Mouse (Mus musculus) embryonic facial prominence, embryonic 14.5 days (tissue): ENCODE results near the gene Clip2. TPM values are rescaled to one million over a fixed set of nuclear protein-coding genes. Genes with fewer than 3 reads are reported as not detected.
A peak's percentile ranks its signal among the peaks of the same experiment; 100 is the strongest.

ENCODE experiments used
- ATAC-seq: fragments of 200-750 bp; cut with Nextera tagmentation; 2 replicates; pipeline ENCODE4 v1.8.0; 2017; ENCODE audit warnings: low read depth, moderate number of reproducible peaks, moderate TSS enrichment
- DNase-seq: peaks from one replicate; pipeline ENCODE4 v3.0.0-alpha.2; 2015; ENCODE audit warnings: low spot score
- H3K27ac ChIP-seq: fragments of 300-500 bp; sonication (generic); replicated peaks from 2 replicates; pipeline ENCODE4 v1.5.1; 2014; ENCODE audit warnings: low read depth, mild to moderate bottlenecking, low read length, moderate library complexity
- H3K27me3 ChIP-seq: fragments of 300-500 bp; sonication (generic); replicated peaks from 2 replicates; pipeline ENCODE4 v1.6.1; 2014; ENCODE audit warnings: low read length; ENCODE audit not compliant: control insufficient read depth, insufficient read depth
- H3K36me3 ChIP-seq: fragments of 300-500 bp; sonication (generic); 2 replicates; pipeline ENCODE4 v1.6.1; 2014; ENCODE audit warnings: low read length, mixed read lengths; ENCODE audit not compliant: control insufficient read depth, insufficient read depth
- H3K4me1 ChIP-seq: fragments of 300-500 bp; sonication (generic); 2 replicates; pipeline ENCODE4 v1.6.1; 2014; ENCODE audit warnings: antibody characterized with exemption, low read length; ENCODE audit not compliant: control insufficient read depth, insufficient read depth
- H3K4me2 ChIP-seq: fragments of 300-500 bp; sonication (generic); 2 replicates; pipeline ENCODE4 v1.6.1; 2014; ENCODE audit warnings: low read depth, mild to moderate bottlenecking, low read length, moderate library complexity, mixed read lengths
- H3K4me3 ChIP-seq: fragments of 300-500 bp; sonication (generic); 2 replicates; pipeline ENCODE4 v1.5.1; 2014; ENCODE audit warnings: low read depth, mild to moderate bottlenecking, low read length
- H3K9ac ChIP-seq: fragments of 300-500 bp; sonication (generic); 2 replicates; pipeline ENCODE4 v1.6.1; 2014; ENCODE audit warnings: low read depth, mild to moderate bottlenecking, low read length, moderate library complexity, mixed read lengths
- H3K9me3 ChIP-seq: fragments of 300-500 bp; sonication (generic); 2 replicates; pipeline ENCODE4 v1.6.1; 2016; ENCODE audit warnings: low read length; ENCODE audit not compliant: control insufficient read depth
- WGBS: fragments of 180-500 bp; shearing (Covaris S2); extraction: QIAGEN DNeasy Blood & Tissue Kit; methylation state at CpG from one replicate; pipeline ENCODE4 v1.1.7; 2014; 5-methylcytosine and 5-hydroxymethylcytosine counted together
- polyA plus RNA-seq: library from polyadenylated mRNA; unstranded; fragments of >200 nt; fragmentation: Nextera tagmentation; extraction: Ambion mirVana; gene quantifications from 2 replicates; pipeline ENCODE4 v1.2.1, GENCODE M21; 2014

Gene Clip2
- polyA plus RNA-seq, 1 experiment from 2014 or later: 4.1 TPM

DNA sequence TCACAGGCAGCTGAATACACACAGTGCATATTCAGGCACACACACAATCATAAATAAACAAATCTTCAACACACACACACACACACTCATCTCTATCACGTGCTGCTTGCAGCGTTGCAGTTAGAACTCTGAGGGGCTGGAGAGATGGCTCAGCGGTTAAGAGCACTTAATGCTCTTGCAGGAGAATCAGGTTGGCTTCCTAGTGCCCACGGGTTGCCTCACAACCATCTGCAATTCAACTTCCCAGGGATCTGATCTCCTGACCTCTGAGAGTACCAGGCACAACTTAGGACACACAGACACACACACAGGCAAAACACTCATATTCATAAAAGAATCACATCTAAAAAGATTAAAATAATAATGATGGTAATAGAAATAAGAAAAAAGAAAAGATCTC lies 56.4 kb downstream of the Clip2 start:
- WGBS: 82% methylated on average over 4 of the region's 4 CpGs
- no peaks in the 10 kb centered on the region for H3K27me3 ChIP-seq
- ATAC-seq (no peak), DNase-seq (no peak)
- H3K36me3 ChIP-seq: peaks cover 74% of the 10 kb centered on the region
- no peaks in the 10 kb centered on the region for H3K9me3 ChIP-seq
- no peak overlapping the region for H3K4me2 ChIP-seq
- no peaks in the 10 kb centered on the region for H3K4me1 ChIP-seq
- no peak overlapping the region for H3K27ac ChIP-seq
- H3K4me3 ChIP-seq: no peak overlapping the region
- no peak overlapping the region for H3K9ac ChIP-seq

DNA sequence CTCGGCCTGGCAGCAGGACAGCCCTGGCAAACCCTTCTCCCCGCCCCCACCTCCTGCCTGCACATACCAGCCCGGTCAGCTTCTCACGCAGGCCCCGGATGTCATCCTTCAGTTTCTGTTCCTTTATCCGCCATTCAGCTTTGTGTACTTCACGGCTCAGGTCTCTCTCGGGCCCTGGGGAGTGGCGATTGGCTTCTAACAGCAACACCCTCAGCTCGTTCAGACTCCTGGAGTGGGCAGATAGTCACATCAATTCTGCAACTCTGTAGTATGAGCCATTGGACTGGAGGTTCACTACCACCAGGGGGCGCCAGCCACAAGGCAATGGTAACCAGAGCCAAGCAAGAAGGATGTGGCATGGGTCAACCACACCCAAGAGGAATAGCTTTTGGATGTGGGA lies 58.1 kb downstream of the Clip2 start:
- no peaks in the 10 kb centered on the region for H3K9me3 ChIP-seq
- H3K27ac ChIP-seq: no peak overlapping the region
- WGBS: 61% methylated on average over 11 of the region's 11 CpGs
- H3K27me3 ChIP-seq: no peaks in the 10 kb centered on the region
- no peak overlapping the region for H3K4me2 ChIP-seq
- DNase-seq: peak; percentile 85
- H3K4me1 ChIP-seq: no peaks in the 10 kb centered on the region
- ATAC-seq: peak; percentile 67; the same call in 1 of the 2 replicates
- no peak overlapping the region for H3K4me3 ChIP-seq
- no peak overlapping the region for H3K9ac ChIP-seq
- peaks cover 79% of the 10 kb centered on the region for H3K36me3 ChIP-seq

DNA sequence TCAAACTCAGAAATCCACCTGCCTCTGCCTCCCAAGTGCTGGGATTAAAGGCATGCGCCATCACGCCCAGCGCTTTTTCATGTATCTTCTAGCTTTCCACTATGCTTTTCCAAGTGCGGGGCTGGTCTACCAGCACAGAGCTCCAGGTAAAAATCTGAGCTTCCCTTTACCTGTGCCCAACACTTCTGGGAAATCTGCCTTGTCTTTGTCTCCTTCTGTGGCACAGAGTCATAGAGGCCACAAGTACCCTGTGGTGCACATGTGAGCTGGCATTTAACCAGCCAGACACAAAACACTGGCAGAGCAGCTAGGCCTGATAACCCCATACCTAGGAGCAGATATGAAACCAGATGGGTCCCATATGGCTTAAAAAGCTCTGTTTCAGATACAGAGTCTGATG lies 59.3 kb downstream of the Clip2 start:
- H3K27ac ChIP-seq: no peak overlapping the region
- peaks cover 73% of the 10 kb centered on the region for H3K36me3 ChIP-seq
- no peak overlapping the region for H3K9ac ChIP-seq
- no peak overlapping the region for H3K4me2 ChIP-seq
- H3K27me3 ChIP-seq: no peaks in the 10 kb centered on the region
- no peak overlapping the region for H3K4me3 ChIP-seq
- 96% methylated on average over 4 of the region's 4 CpGs for WGBS
- ATAC-seq (no peak), DNase-seq (no peak)
- no peaks in the 10 kb centered on the region for H3K9me3 ChIP-seq
- H3K4me1 ChIP-seq: no peaks in the 10 kb centered on the region

DNA sequence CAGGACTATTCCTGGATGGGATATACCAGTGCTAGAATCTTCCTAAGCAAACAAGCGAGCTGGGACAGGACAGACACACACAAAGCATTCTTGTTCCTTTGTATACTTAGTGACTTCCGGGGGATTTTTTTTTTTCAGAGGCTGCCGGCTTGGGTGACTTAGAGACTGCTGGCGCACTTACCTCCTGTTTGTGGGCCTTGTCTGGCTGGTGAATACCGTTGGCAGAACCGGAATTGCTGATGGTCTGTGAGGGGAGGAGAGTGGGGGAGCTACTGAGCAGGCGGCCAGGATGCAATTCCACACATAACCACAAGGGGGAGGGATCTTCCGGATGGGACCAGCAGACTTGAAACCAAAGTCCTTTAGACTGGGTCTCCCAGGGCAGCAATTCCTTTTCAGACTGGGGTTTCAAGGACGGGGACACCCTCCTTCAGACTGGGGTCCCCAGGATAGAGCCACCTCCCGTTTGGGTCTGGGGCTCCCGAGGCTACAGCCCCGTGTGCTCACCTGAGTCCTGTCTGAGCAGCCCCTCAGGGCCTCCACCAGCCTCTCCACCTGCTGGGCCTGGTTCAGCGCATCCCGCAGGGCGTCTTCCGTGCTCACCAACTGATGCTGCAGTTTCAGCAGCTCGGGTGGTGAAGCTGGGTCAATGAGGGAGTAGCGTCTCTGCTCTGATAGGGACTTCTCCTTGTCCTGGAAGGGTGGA lies 60.4 kb downstream of the Clip2 start:
- Histone ChIP-seq H3K4me1 (no peaks in the 10 kb centered on the region), H3K36me3 (peaks cover 63% of the 10 kb centered on the region), H3K9ac (0 out of 2 replicates have a peak overlapping the region, but pooled peaks have one; percentile 4), H3K27ac (0 out of 2 replicates have a peak overlapping the region, but pooled peaks have one; percentile 33), H3K27me3 (no peaks in the 10 kb centered on the region), H3K4me2 (no peak overlapping the region), H3K4me3 (no peak overlapping the region), H3K9me3 (no peaks in the 10 kb centered on the region)
- ATAC-seq (peak; percentile 70), DNase-seq (peak; percentile 89)
- WGBS: 23% methylated on average over 18 of the region's 18 CpGs

DNA sequence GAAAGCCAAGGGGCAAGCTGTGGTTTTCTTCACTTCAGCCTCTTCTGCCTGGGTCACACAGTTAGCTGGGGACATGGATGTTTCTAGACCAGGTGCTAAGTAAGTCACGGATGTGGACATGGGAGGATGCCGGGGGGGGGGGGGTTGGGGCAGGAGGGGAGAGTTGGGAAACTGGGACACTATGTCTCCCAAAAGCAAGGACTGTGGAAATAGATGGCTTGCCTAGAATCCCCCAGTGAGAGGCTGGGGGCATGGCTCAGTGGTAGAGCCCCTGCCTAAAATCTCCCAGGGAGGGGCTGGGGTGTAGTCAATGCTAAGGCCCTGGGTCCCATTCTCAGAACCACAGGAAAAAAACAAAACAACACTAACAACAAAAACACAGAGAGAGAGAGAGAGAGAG lies 61.0 kb downstream of the Clip2 start:
- H3K36me3 ChIP-seq: peaks cover 57% of the 10 kb centered on the region
- peak overlapping the region; percentile 33; the same call in 1 of the 2 replicates for H3K27ac ChIP-seq
- DNase-seq: no peak
- H3K9me3 ChIP-seq: no peaks in the 10 kb centered on the region
- H3K4me1 ChIP-seq: no peaks in the 10 kb centered on the region
- H3K9ac ChIP-seq: no peak overlapping the region
- H3K4me3 ChIP-seq: no peak overlapping the region
- no peak for ATAC-seq
- no peak overlapping the region for H3K4me2 ChIP-seq
- WGBS: 84% methylated on average over 2 of the region's 2 CpGs
- H3K27me3 ChIP-seq: no peaks in the 10 kb centered on the region

DNA sequence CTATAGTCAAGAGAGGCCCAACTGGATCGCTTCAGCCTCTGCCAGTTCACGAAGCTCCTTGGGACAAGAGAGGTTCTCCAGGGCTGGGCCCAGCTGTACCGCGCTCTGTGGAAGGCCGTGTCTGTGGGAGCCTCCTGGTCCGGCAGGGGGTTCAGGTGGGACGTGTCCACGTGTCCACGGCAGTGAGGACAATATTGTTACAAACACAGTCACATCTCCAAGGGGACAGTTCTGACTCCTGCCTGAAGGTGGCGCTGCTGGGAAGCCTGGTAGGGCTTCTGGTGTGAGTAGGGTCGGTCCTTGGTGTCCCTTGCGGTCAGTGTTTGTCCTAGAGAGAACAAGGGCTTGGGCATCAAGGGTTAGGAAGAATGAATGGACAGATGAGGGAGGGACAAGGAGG lies 61.8 kb downstream of the Clip2 start:
- H3K36me3 ChIP-seq: peaks cover 50% of the 10 kb centered on the region
- no peaks in the 10 kb centered on the region for H3K4me1 ChIP-seq
- no peak overlapping the region for H3K27ac ChIP-seq
- ATAC-seq (no peak), DNase-seq (no peak)
- H3K9ac ChIP-seq: no peak overlapping the region
- H3K27me3 ChIP-seq: no peaks in the 10 kb centered on the region
- no peak overlapping the region for H3K4me2 ChIP-seq
- no peak overlapping the region for H3K4me3 ChIP-seq
- H3K9me3 ChIP-seq: no peaks in the 10 kb centered on the region
- 87% methylated on average over 12 of the region's 12 CpGs for WGBS

DNA sequence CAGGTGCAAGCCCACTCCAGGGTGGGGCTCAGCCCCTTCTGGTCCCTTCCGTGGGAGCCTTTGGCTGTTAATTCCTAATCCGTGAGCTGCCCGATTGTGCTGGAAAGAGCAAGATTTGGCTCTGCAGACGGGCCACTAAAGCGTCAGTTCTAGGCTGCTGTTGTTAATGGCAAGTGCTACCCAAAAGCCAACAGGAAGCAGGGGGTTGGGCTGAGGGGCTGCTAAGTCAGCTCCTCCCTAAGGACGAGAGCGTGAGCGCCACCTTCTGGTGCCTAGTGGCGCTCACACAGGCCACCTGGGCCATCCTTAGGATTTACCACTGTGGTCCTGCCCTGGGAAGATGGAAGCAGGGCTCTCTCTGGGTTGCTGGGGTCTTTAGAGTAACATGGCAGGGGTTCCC lies 62.7 kb downstream of the Clip2 start:
- 36% methylated on average over 9 of the region's 9 CpGs for WGBS
- H3K36me3 ChIP-seq: peaks cover 42% of the 10 kb centered on the region

DNA sequence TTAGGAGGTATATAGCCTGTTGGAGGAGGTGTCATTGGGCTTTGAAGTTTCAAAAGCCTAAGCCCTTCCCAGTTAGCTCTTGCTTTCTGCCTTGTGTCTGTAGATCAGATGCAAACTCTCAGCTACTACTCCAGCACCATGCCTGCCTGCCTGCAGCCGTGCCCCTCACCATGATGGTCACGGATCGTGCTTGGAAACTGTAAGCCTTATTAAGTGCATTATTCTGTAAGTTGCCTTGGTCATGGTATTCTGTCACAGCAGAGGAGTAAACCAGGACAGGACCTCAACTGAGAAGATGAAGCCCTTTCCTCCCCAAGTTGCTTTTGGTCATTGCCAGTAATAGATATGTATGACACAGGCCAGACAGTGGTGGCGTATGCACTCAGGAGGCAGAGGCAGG lies 63.6 kb downstream of the Clip2 start:
- ATAC-seq (no peak), DNase-seq (no peak)
- peaks cover 38% of the 10 kb centered on the region for H3K36me3 ChIP-seq
- H3K27me3 ChIP-seq: no peaks in the 10 kb centered on the region
- 77% methylated on average over 4 of the region's 4 CpGs for WGBS
- no peak overlapping the region for H3K9ac ChIP-seq
- H3K27ac ChIP-seq: no peak overlapping the region
- H3K4me2 ChIP-seq: no peak overlapping the region
- no peaks in the 10 kb centered on the region for H3K4me1 ChIP-seq
- no peaks in the 10 kb centered on the region for H3K9me3 ChIP-seq
- H3K4me3 ChIP-seq: no peak overlapping the region

More for the DNA sequence above, 62.7 kb downstream of the Clip2 start:
- no peak overlapping the region for H3K27ac ChIP-seq
- no peak overlapping the region for H3K4me3 ChIP-seq
- ATAC-seq (no peak), DNase-seq (peak; percentile 59)
- no peaks in the 10 kb centered on the region for H3K4me1 ChIP-seq
- no peak overlapping the region for H3K9ac ChIP-seq
- H3K27me3 ChIP-seq: no peaks in the 10 kb centered on the region
- no peak overlapping the region for H3K4me2 ChIP-seq
- H3K9me3 ChIP-seq: no peaks in the 10 kb centered on the region

DNA sequence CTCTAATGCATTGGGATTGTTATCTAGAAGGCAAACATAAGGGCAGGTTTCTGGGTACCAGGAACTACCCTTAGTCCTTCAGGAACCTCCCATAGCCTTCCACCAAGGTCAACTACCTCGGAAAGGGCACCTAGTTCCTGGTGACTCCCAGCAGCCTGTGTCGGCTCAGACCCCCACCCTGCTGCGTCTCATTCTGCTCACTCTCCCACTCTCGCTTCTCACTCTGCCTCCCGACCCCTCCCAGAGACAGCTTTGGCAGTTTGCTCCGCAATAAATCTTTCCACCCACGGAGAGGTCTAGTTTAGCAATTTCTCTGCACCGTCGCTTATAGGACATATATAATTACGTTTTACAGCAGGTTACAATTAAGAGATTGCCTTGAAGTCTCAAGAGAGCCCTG lies 64.2 kb downstream of the Clip2 start:
- WGBS: 35% methylated on average over 10 of the region's 10 CpGs
- H3K9ac ChIP-seq: no peak overlapping the region
- H3K27ac ChIP-seq: peak overlapping the region; percentile 13; the same call in 1 of the 2 replicates
- peaks cover 32% of the 10 kb centered on the region for H3K36me3 ChIP-seq
- no peaks in the 10 kb centered on the region for H3K4me1 ChIP-seq
- H3K4me2 ChIP-seq: no peak overlapping the region
- no peaks in the 10 kb centered on the region for H3K27me3 ChIP-seq
- H3K9me3 ChIP-seq: no peaks in the 10 kb centered on the region
- ATAC-seq (peak; percentile 7; the same call in 1 of the 2 replicates), DNase-seq (peak; percentile 50)
- H3K4me3 ChIP-seq: no peak overlapping the region
